Mouse (Mus musculus) testis, postnatal 10 days (tissue): ENCODE data around the gene Fbxw11.
"Not testable (repeated sequence)": the region's sequence is repeated elsewhere in the genome, so short reads cannot be mapped to it uniquely, and the experiment has no call there.

Source experiments
- DNase-seq: peaks from one replicate; pipeline ENCODE4 v3.0.0; 2021; ENCODE audit warnings: low spot score

The Fbxw11 gene

GRCm38 (mm10) chr11:32642249-32642876 lies at the start of gene Fbxw11:
TSS of gene Fbxw11 (plus strand) at chr11:32642724.
- DNase-seq = peak; percentile 93

- no peak for DNase-seq
Measured at GRCm38 (mm10) chr11:32593081-32593480, 49.4 kb upstream of the Fbxw11 start.

- peak; percentile 43 for DNase-seq
Measured at GRCm38 (mm10) chr11:32594122-32594521, 48.4 kb upstream of the Fbxw11 start.

- no peak for DNase-seq
Measured at GRCm38 (mm10) chr11:32600371-32600770, 42.2 kb upstream of the Fbxw11 start.

- no peak for DNase-seq
Measured at GRCm38 (mm10) chr11:32601528-32602323, 40.8 kb upstream of the Fbxw11 start.

- no peak for DNase-seq
Measured at GRCm38 (mm10) chr11:32604663-32605062, 37.9 kb upstream of the Fbxw11 start.

GRCm38 (mm10) chr11:32605131-32605860 lies 37.2 kb upstream of the Fbxw11 start:
- no peak for DNase-seq

GRCm38 (mm10) chr11:32605907-32606306 lies 36.6 kb upstream of the Fbxw11 start:
- no peak for DNase-seq

- DNase-seq = no peak
Measured at GRCm38 (mm10) chr11:32607319-32607718, 35.2 kb upstream of the Fbxw11 start.

GRCm38 (mm10) chr11:32610616-32611015 lies 31.9 kb upstream of the Fbxw11 start:
- DNase-seq = no peak

GRCm38 (mm10) chr11:32612304-32612703 lies 30.2 kb upstream of the Fbxw11 start:
- no peak for DNase-seq

- DNase-seq = no peak
Measured at GRCm38 (mm10) chr11:32614463-32614862, 28.1 kb upstream of the Fbxw11 start.

GRCm38 (mm10) chr11:32615561-32615960 lies 27.0 kb upstream of the Fbxw11 start:
- no peak for DNase-seq

- no peak for DNase-seq
Measured at GRCm38 (mm10) chr11:32616091-32616490, 26.4 kb upstream of the Fbxw11 start.

GRCm38 (mm10) chr11:32618036-32618435 lies 24.5 kb upstream of the Fbxw11 start:
- no peak for DNase-seq

- not testable (repeated sequence) for DNase-seq
Measured at GRCm38 (mm10) chr11:32618641-32619040, 23.9 kb upstream of the Fbxw11 start.

GRCm38 (mm10) chr11:32619257-32619816 lies 23.2 kb upstream of the Fbxw11 start:
- DNase-seq = no peak

- DNase-seq = no peak
Measured at GRCm38 (mm10) chr11:32619866-32620456, 22.6 kb upstream of the Fbxw11 start.

GRCm38 (mm10) chr11:32621831-32622478 lies 20.6 kb upstream of the Fbxw11 start:
- DNase-seq = no peak

GRCm38 (mm10) chr11:32622479-32623190 lies 19.9 kb upstream of the Fbxw11 start:
- DNase-seq = no peak

GRCm38 (mm10) chr11:32623236-32623635 lies 19.3 kb upstream of the Fbxw11 start:
- DNase-seq = no peak
